Mouse (Mus musculus) C2C12 (cell line): Measurements from ENCODE around the gene Hmgb1. TPM values are rescaled to one million over a fixed set of nuclear protein-coding genes. Genes with fewer than 3 reads are reported as not detected.

Experiments
- H3K27me3 ChIP-seq: one replicate; pipeline ENCODE4 v1.6.1; 2011; ENCODE audit not compliant: control insufficient read depth, insufficient read depth, insufficient read length
- H3K36me3 ChIP-seq: one replicate; pipeline ENCODE4 v1.6.1; 2011; ENCODE audit not compliant: control insufficient read depth, insufficient read depth
- H3K4me3 ChIP-seq: one replicate; pipeline ENCODE4 v1.5.1; 2011; ENCODE audit warnings: mild to moderate bottlenecking, control low read depth; ENCODE audit not compliant: poor library complexity, insufficient read depth, severe bottlenecking
- H3K79me2 ChIP-seq: one replicate; pipeline ENCODE4 v1.6.1; 2011; ENCODE audit not compliant: control insufficient read depth, insufficient read depth
- H3K79me3 ChIP-seq: one replicate; pipeline ENCODE4 v1.6.1; 2011; ENCODE audit warnings: low read depth, control low read depth
- H3ac ChIP-seq: one replicate; pipeline ENCODE3; 2011; ENCODE audit warnings: low read depth; ENCODE audit not compliant: control insufficient read depth, insufficient read length
- CEBPB ChIP-seq: IDR thresholded peaks from one replicate; pipeline ENCODE4 v1.6.1; 2011; ENCODE audit warnings: low read depth, mild to moderate bottlenecking, control low read depth, moderate library complexity
- CTCF ChIP-seq: IDR thresholded peaks from one replicate; pipeline ENCODE4 v1.5.1; 2011; ENCODE audit not compliant: control insufficient read depth, insufficient read depth, insufficient read length
- FOSL1 ChIP-seq: IDR thresholded peaks from one replicate; pipeline ENCODE4 v1.8.0; 2011; ENCODE audit warnings: mild to moderate bottlenecking, low read length; ENCODE audit not compliant: poor library complexity, insufficient read depth, severe bottlenecking
- MAX ChIP-seq: IDR thresholded peaks from one replicate; pipeline ENCODE4 v1.6.1; 2011; ENCODE audit warnings: mild to moderate bottlenecking, control low read depth
- MYOD1 ChIP-seq: IDR thresholded peaks from one replicate; pipeline ENCODE4 v1.6.1; 2011; ENCODE audit warnings: low read depth; ENCODE audit not compliant: control insufficient read depth, insufficient read length
- MYOG ChIP-seq: IDR thresholded peaks from one replicate; pipeline ENCODE4 v1.6.1; 2011; ENCODE audit not compliant: control insufficient read depth, insufficient read length; ENCODE audit errors: extremely low read depth
- USF1 ChIP-seq: IDR thresholded peaks from one replicate; pipeline ENCODE4 v1.6.1; 2011; ENCODE audit warnings: low read depth, mild to moderate bottlenecking, control low read depth, moderate library complexity
- polyA plus RNA-seq: library from polyadenylated mRNA; unstranded; fragments of >200 nt; fragmentation: generic; extraction: Trizol; gene quantifications from one replicate; pipeline ENCODE4 v1.2.1, GENCODE M21; 2012; ENCODE audit warnings: missing spikeins

The Hmgb1 gene
- polyA plus RNA-seq, 1 experiment = 185 TPM

DNA sequence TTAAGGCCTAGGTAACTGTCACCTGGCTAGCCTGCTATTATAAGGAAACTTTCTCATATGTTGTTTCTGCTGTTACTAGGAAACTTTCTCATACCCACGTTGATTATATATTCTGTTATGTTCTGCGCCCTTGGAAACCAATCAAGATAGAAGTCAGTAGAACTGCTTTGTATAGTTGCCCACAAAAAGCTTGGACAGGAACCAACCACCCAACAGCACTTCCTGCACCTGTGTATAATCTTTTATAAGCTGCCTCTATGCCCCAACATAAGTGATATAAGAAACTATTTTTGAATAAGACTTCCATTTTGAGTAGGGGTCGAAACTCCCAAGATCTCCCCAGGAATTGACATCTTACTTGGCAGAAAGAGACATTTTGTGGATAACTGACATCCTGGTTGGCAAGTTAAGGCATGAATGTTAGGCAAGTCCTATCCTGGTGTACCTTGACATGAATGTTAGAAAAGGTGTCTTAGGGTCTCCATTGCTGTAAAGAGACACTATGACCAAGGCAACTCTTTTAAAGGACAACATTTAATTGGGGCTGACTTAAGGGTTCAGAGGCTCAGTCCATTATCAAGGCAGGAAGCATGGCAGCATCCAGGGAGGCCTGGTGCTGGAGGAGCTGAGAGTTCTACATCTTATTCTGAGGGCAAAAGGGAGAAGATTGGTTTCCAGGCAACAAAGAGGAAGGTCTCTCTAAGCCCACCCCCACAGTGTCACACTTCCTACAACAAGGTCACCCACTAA lies 166.4 kb downstream of the Hmgb1 start:
- TF ChIP-seq MYOG = no peak
- TF ChIP-seq USF1 = no peak
- TF ChIP-seq MAX = no peak
- no peak for TF ChIP-seq FOSL1
- no peak for TF ChIP-seq CEBPB
- TF ChIP-seq CTCF = no peak
- TF ChIP-seq MYOD1 = no peak
- Histone ChIP-seq H3K79me2 (no peaks in the 10 kb centered on the region), H3ac (no peak overlapping the region), H3K36me3 (no peaks in the 10 kb centered on the region), H3K79me3 (no peaks in the 10 kb centered on the region), H3K27me3 (no peaks in the 10 kb centered on the region), H3K4me3 (no peak overlapping the region)

DNA sequence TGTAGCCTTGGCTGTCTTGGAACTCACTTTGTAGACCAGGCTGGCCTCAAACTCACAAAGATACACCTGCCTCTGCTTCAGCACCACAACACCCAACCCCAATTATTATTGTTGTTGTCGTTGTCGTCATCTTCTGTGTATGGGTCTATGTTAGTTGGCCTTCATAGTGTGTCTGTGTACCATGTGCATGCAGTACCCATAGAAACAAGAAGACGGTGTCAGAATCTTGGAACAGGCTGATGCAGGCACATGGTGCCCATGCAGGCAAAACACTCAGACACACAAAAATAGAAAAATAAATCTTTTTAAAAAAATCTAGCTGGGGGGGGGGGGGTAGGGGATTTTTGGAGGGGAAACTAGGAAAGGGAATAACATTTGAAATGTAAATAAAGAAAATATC lies 167.1 kb downstream of the Hmgb1 start:
- no peaks in the 10 kb centered on the region for H3K36me3 ChIP-seq
- H3ac ChIP-seq = no peak overlapping the region
- H3K27me3 ChIP-seq = no peaks in the 10 kb centered on the region
- H3K79me2 ChIP-seq = no peaks in the 10 kb centered on the region
- TF ChIP-seq USF1 (no peak), CEBPB (no peak), MAX (no peak), CTCF (no peak), MYOD1 (no peak), FOSL1 (no peak), MYOG (no peak)
- H3K79me3 ChIP-seq = no peaks in the 10 kb centered on the region
- H3K4me3 ChIP-seq = no peak overlapping the region

DNA sequence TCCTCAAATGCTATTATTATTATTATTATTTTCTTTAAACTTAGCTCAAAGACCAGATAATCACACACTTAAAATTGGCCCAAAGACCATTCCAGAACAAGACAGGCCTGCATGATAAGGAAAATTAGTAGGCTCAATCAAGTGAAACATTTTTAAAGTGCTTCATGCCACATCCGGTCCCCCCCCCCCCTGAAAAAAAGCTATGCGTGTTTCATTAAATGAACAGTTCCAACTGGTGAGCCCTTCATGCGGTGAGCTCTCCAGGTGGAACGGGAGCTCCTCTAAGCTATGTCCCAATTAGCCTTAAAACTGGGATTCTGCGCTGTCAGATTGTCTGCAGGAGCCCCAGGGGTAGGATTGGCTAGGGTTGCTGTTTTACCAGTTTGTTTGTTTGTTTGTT lies 168.0 kb downstream of the Hmgb1 start:
- Histone ChIP-seq H3K27me3 (no peaks in the 10 kb centered on the region), H3K36me3 (no peaks in the 10 kb centered on the region), H3ac (no peak overlapping the region), H3K79me3 (no peaks in the 10 kb centered on the region), H3K4me3 (no peak overlapping the region), H3K79me2 (no peaks in the 10 kb centered on the region)
- TF ChIP-seq MYOD1 (no peak), FOSL1 (no peak)

DNA sequence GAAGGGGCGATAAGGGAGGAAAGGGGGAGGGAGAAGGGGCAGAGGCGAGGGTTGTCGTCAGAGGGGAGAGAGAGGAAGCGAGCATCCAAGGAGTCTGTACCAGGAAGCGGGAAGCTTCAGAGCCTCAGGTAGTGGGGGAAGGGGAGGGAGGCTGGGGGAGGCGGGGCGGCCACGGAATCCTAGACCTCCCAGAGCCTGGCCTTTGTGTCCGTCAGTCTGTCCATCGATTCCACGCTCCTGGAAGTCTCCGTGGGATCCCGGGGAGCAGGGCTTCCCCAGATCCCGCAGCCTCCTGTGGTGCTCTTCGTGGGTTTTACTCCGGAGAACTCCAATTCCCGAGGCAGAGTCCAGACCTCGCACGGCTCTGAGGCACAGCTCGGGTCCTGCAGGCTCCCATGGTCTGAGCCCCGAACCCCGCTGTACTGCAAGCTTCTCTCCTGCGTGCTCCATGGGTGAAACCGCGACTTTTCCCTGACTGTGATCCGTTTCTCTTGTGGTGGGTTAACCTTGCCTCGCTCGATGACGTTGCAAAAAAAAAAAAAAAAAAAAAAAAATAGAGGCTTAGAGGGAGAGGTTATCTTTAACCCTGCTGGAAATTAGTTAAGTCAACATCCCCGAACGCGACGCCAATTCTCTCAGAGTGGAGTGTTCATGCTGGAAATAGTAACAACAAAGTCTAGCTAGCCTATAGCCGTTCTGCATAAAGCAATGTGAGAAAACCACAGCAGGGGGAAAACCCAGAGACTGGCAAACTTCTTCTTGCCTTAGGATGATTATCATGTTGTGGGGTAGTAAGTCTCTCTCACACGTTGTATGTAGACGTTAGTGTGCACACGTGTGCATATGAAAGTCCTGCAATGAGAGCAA lies 168.7 kb downstream of the Hmgb1 start:
- H3K79me3 ChIP-seq = no peaks in the 10 kb centered on the region
- no peaks in the 10 kb centered on the region for H3K79me2 ChIP-seq
- H3K4me3 ChIP-seq = no peak overlapping the region
- H3ac ChIP-seq = no peak overlapping the region
- H3K36me3 ChIP-seq = no peaks in the 10 kb centered on the region
- no peaks in the 10 kb centered on the region for H3K27me3 ChIP-seq
- TF ChIP-seq MYOG (no peak), CTCF (no peak), CEBPB (no peak), MYOD1 (no peak), USF1 (no peak)

DNA sequence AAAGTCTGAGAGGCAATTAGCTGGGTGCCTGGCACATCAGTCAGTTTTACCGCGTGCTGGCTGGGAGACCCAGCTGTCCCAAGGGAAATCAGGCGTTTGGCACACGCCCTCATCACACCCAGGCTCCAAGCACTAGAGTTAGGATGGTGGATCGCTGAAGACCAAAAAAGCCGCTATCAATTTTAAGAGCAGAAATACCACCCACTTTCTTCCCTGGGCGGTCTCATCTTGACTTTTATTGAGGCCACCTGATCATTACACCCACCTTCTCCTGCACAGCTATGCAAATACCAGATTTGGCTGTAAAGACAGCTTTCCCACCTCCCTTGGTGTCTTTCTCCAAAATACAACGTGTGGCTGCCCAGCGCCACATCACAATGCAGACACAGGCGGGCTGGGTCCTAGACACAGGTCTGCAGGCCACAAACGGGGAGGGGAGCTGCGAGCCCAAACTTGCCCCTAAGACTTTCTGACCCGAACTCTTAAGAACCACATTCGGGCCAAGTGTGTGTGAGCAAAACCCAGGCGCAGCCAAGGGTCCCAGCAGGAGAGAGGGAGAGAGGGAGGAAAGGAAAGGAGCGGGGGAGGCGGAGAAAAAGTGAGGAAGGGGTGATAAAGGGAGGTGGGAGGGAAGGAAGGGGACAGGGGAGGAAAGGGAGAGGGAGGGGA lies 169.6 kb downstream of the Hmgb1 start:
- no peaks in the 10 kb centered on the region for H3K79me3 ChIP-seq
- H3K36me3 ChIP-seq = no peaks in the 10 kb centered on the region
- TF ChIP-seq CEBPB (no peak), MYOG (no peak), FOSL1 (no peak), MAX (no peak), MYOD1 (no peak), CTCF (no peak), USF1 (no peak)
- no peaks in the 10 kb centered on the region for H3K27me3 ChIP-seq
- no peak overlapping the region for H3K4me3 ChIP-seq
- H3ac ChIP-seq = no peak overlapping the region
- no peaks in the 10 kb centered on the region for H3K79me2 ChIP-seq
